Mouse (Mus musculus) intestine, postnatal 0 days (tissue): ENCODE results near the gene Zfp81. TPM values are rescaled to one million over a fixed set of nuclear protein-coding genes. Genes with fewer than 3 reads are reported as not detected.

Source experiments
- polyA plus RNA-seq: library from polyadenylated mRNA; unstranded; fragments of >200 nt; fragmentation: Nextera tagmentation; extraction: Ambion mirVana; gene quantifications from 2 replicates; pipeline ENCODE4 v1.2.1, GENCODE M21; 2015

The Zfp81 gene
- polyA plus RNA-seq, 1 experiment from 2014 or later, result 2.6 TPM

Other genes with a start within 250 kb of the Zfp81 start
- gene Morc2b, start 219.2 kb downstream of the Zfp81 start, polyA plus RNA-seq, result not detected in 2 replicates
- gene Olfr55, start 190.4 kb downstream of the Zfp81 start, polyA plus RNA-seq, result not detected in 2 replicates
- not detected in 2 replicates for gene Olfr239, start 167.6 kb downstream of the Zfp81 start, polyA plus RNA-seq
- gene Olfr1564, start 137.2 kb downstream of the Zfp81 start, polyA plus RNA-seq, result not detected in 2 replicates
- gene Zfp955a, start 103.7 kb downstream of the Zfp81 start, polyA plus RNA-seq, result 4.8 and 4.9 TPM in 2 replicates
- 0.03 TPM in 1 of 2 replicates, not detected in the other for gene Olfr63, start 94.2 kb downstream of the Zfp81 start, polyA plus RNA-seq
- 3.1 and 3.6 TPM in 2 replicates for gene Zfp955b, start 69.3 kb downstream of the Zfp81 start, polyA plus RNA-seq
- gene Zfp101, start 35.8 kb upstream of the Zfp81 start, polyA plus RNA-seq, result 4.3 and 4.5 TPM in 2 replicates
- gene Actl9, start 74.0 kb upstream of the Zfp81 start, polyA plus RNA-seq, result not detected in 2 replicates
- 5.9 and 8.1 TPM in 2 replicates for gene Adamts10, start 165.3 kb upstream of the Zfp81 start, polyA plus RNA-seq
- gene Myo1f, start 196.8 kb upstream of the Zfp81 start, polyA plus RNA-seq, result 0.94 and 1.2 TPM in 2 replicates